Mouse (Mus musculus): ENCODE data around the gene Zdhhc17. TPM values are rescaled to one million over a fixed set of nuclear protein-coding genes. Genes with fewer than 3 reads are reported as not detected.

Zdhhc17 gene
- polyA plus RNA-seq, 1 experiment from 2014 or later: 35.2 TPM

DNA sequence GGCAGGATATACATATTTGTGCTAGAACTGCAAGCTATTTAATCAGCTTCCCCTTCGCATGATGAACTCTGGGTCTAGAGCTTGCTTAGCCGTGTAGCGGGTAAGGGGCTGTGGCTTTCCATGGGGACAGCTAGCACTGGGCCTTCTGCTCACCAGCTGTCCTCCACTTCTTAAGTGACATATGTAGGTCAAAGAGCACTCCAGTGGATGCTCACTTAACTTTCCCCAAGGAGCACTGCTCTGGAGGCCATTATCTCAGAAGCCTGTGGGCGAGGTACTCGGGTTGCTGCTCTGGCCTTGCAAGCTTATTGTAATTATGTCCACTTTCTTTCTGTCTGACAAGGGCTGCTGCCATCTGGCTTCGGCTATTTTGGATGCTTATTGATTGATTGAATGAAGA is 16.2 kb upstream of the Zdhhc17 start:
- Histone ChIP-seq H3K9ac (no peak overlapping the region), H3K4me1 (no peaks in the 10 kb centered on the region), H3K9me3 (no peaks in the 10 kb centered on the region), H3K27ac (no peak overlapping the region), H3K4me3 (no peak overlapping the region), H3K27me3 (no peaks in the 10 kb centered on the region), H3K36me3 (no peaks in the 10 kb centered on the region), H3K4me2 (replicated peaks) (no peak overlapping the region)
- peak; percentile 69; the same call in 1 of the 2 replicates for ATAC-seq (ENCODE audit: insufficient number of reproducible peaks, insufficient read depth, low FRiP score, low TSS enrichment)
- 45% methylated on average over 6 of the region's 6 CpGs for WGBS

DNA sequence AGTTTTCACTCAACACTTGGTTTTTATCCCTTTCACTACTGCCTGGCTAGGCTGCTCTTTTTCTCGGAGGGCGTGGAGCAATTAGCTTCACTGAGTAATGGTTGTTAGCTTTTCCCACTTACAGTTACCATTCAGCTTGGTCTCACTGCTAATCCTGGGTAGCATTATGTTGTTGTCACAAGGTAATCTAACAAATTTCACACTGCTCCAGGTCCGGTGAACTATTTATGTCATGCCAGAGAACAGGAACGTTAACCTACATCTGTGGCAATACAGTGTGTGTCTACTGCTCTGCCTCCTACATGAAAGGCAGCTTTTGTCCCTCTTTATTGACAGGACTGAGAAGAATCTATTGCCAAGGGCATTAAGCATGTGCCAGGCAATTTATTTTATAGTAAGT is 14.8 kb upstream of the Zdhhc17 start:
- Histone ChIP-seq H3K4me3 (no peak overlapping the region), H3K27ac (no peak overlapping the region), H3K4me1 (no peaks in the 10 kb centered on the region), H3K4me2 (replicated peaks) (no peak overlapping the region), H3K9me3 (no peaks in the 10 kb centered on the region), H3K27me3 (no peaks in the 10 kb centered on the region), H3K9ac (no peak overlapping the region), H3K36me3 (no peaks in the 10 kb centered on the region)
- ATAC-seq (ENCODE audit: insufficient number of reproducible peaks, insufficient read depth, low FRiP score, low TSS enrichment): no peak
- WGBS: 63% methylated on average over 4 of the region's 4 CpGs

DNA sequence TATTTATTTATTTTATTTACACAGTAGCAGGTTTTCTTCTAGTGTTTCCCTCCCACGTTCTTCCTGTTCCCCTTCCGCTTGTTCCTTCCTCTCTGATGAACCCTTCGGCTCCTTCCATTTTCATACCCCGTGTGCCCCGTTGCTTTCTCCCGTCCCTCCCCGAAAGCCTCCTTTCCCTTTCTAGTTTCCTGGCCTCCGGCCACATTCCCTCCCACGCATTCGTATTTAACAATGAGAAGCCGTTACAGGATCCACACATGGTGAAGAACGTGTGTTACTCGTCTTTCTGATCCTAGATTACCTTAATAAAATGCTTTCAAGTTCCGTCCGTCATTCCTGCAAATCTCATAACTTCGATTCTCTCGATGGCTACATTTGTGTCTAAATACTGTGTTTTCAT is 4.5 kb upstream of the Zdhhc17 start:
- ATAC-seq (ENCODE audit: insufficient number of reproducible peaks, insufficient read depth, low FRiP score, low TSS enrichment): no peak
- WGBS: 83% methylated on average over 17 of the region's 17 CpGs
- Histone ChIP-seq H3K9ac (no peak overlapping the region), H3K27me3 (no peaks in the 10 kb centered on the region), H3K4me2 (replicated peaks) (no peak overlapping the region), H3K36me3 (no peaks in the 10 kb centered on the region), H3K4me3 (no peak overlapping the region), H3K9me3 (no peaks in the 10 kb centered on the region), H3K27ac (no peak overlapping the region), H3K4me1 (no peaks in the 10 kb centered on the region)

DNA sequence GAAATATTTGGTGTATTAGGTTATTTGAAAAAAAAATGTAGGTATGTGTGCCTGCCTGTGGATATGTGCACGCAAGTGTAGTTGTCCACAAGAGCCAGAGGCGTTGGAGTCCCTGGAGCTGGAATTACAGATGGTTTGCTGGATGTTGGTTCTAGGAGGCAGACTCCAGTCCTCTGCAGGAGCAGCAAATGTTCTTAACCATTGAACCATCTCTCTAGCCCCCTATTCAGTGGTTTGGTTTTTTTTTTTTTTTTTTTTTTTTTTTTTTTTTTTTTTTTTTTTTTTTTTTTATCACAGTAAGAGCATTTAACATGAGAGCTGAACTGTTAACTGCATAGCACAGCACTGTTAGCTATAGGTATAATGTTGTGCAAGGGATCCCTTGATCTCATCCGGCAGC is 3.3 kb upstream of the Zdhhc17 start:
- Histone ChIP-seq H3K9ac (no peak overlapping the region), H3K9me3 (no peaks in the 10 kb centered on the region), H3K27ac (no peak overlapping the region), H3K36me3 (no peaks in the 10 kb centered on the region), H3K4me1 (peaks cover 3% of the 10 kb centered on the region; the same call in 1 of the 2 replicates), H3K4me3 (no peak overlapping the region), H3K27me3 (no peaks in the 10 kb centered on the region), H3K4me2 (replicated peaks) (no peak overlapping the region)
- 91% methylated on average over 3 of the region's 3 CpGs for WGBS
- no peak for ATAC-seq (ENCODE audit: insufficient number of reproducible peaks, insufficient read depth, low FRiP score, low TSS enrichment)

DNA sequence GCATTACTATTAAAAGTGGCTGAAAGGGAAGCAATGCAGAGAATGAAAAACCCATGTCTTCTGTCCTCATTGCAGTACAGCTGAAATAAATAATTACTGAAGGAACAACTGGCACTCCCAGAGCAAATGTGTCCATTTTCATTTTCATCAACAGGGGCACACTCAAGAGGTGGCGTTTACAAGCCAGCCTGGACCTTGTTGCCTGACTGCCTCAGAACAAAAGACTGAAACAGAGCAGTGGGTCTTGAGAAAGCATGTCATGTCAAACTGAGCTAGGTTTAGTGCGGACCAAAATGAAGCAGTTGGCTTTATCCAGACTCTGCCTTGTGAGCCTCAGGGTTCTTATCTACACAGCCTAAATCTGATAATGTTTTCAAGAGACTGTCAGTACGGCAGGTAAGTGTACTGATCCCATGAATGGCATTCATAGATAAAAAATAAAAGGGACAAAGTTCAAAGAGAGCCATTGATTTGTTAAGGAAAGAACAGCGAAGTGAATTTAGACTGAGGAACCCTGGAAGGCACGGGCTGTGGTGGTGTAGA is 2.6 kb upstream of the Zdhhc17 start:
- WGBS: 60% methylated on average over 5 of the region's 5 CpGs
- Histone ChIP-seq H3K9me3 (no peaks in the 10 kb centered on the region), H3K4me3 (no peak overlapping the region), H3K27ac (no peak overlapping the region), H3K4me1 (peaks cover 10% of the 10 kb centered on the region; the same call in 1 of the 2 replicates), H3K27me3 (no peaks in the 10 kb centered on the region), H3K4me2 (replicated peaks) (no peak overlapping the region), H3K36me3 (no peaks in the 10 kb centered on the region), H3K9ac (no peak overlapping the region)
- no peak for ATAC-seq (ENCODE audit: insufficient number of reproducible peaks, insufficient read depth, low FRiP score, low TSS enrichment)

DNA sequence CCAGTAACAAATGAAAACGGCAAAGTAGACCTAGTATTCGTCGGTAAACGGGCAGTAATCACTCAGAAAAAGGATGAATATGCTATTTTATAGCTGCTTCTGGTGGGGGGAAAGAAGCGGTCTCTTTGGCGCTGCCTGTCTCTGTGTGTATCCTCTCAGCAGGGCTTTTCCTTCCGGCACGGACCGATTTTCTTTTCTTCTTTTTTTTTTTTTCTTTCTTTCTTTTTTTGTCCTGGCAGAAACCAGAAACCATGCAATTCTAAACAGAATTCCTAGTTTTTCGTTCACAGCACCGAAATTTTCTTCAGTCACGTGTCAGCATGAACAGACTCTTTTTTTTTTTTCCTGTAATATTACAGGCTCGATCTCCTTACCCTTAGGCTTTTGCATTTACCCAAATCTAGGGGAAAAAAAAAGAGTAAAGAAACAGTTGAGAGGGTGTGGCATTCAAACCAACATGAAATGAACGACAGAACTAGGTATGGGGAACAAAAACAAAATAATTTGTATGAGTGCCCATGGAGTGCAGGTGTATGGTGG is 1.4 kb upstream of the Zdhhc17 start:
- H3K4me2 ChIP-seq (replicated peaks): peak overlapping the region; percentile 87
- H3K4me3 ChIP-seq: peak overlapping the region; percentile 89
- H3K9ac ChIP-seq: peak overlapping the region; percentile 96
- H3K9me3 ChIP-seq: no peaks in the 10 kb centered on the region
- H3K27ac ChIP-seq: peak overlapping the region; percentile 98
- WGBS: 2% methylated on average over 14 of the region's 14 CpGs
- no peaks in the 10 kb centered on the region for H3K36me3 ChIP-seq
- ATAC-seq (ENCODE audit: insufficient number of reproducible peaks, insufficient read depth, low FRiP score, low TSS enrichment): no peak
- H3K4me1 ChIP-seq: peaks cover 11% of the 10 kb centered on the region; the same call in 1 of the 2 replicates
- H3K27me3 ChIP-seq: no peaks in the 10 kb centered on the region

DNA sequence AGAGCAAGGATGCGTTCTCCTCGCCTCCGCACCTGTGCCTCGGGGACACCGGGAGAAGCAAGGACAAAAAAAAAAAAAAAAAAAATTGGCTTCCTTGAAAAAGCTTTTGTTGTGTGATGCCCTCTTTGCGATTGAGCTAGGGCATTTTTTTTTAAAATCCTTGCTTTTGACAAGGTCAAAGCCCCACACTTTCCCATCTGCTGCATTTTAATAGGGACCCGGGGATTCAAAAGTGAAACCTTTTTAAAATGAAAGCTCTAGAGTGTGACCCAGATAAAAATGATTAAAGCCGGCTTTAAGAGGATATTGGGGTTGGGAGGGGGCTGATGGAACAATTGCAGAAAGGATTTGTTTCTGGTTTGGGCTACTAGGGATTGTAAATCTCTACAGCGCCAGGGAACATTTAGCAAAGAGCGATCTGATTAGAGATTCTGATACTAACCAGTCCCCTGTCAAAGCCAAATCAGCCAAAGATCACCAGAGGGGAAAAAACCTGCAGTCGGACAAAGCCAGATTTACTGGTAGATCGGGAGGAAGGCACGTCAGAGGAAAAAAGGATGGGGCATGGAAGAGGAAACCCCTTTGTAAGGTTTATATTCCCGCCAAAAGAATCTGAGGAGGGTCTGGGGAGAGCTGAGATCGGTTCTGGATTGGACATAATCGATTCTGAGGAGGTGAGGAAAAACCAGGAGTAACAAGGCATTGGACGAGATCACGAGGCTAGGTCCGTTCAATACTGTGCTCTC is 713 bp upstream of the Zdhhc17 start:
- H3K9ac ChIP-seq: peak overlapping the region; percentile 96
- peak overlapping the region; percentile 87 for H3K4me2 ChIP-seq (replicated peaks)
- H3K9me3 ChIP-seq: no peaks in the 10 kb centered on the region
- H3K27ac ChIP-seq: peak overlapping the region; percentile 98
- ATAC-seq (ENCODE audit: insufficient number of reproducible peaks, insufficient read depth, low FRiP score, low TSS enrichment): no peak
- H3K4me3 ChIP-seq: peak overlapping the region; percentile 89
- H3K4me1 ChIP-seq: peaks cover 11% of the 10 kb centered on the region; the same call in 1 of the 2 replicates
- under 1% methylated on average over 19 of the region's 19 CpGs for WGBS
- H3K27me3 ChIP-seq: no peaks in the 10 kb centered on the region
- no peaks in the 10 kb centered on the region for H3K36me3 ChIP-seq

DNA sequence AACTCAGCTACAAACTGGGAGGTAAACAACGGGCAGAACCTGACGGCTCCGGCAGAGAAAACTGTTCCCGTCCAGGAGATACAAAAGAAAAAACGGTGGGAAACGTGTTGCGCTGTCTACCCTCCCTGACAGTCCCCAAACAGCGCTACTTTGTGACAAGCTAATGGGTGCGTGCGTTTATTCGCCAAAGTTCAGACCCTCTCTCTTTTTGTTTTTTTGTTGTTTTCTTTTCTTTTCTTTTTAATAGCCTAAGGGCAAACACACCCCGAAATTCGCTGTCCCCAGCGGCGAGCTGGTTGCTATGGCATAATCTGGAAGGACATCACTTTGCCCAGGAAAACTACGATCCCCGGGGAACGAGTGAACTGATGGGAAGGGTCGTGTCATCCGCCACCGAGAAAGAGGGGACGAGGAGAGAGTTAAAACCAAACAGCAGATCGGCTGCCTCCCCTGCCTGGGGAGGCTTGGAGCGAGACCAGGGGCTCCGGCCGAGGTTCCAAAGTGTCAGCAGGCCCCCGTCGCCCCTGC is 763 bp downstream of the Zdhhc17 start:
- Histone ChIP-seq H3K4me2 (replicated peaks) (peak overlapping the region; percentile 87), H3K27ac (peak overlapping the region; percentile 98), H3K4me1 (peaks cover 11% of the 10 kb centered on the region; the same call in 1 of the 2 replicates), H3K9me3 (no peaks in the 10 kb centered on the region), H3K4me3 (peak overlapping the region; percentile 89), H3K27me3 (no peaks in the 10 kb centered on the region), H3K36me3 (no peaks in the 10 kb centered on the region), H3K9ac (peak overlapping the region; percentile 96)
- ATAC-seq (ENCODE audit: insufficient number of reproducible peaks, insufficient read depth, low FRiP score, low TSS enrichment): no peak
- under 1% methylated on average over 27 of the region's 28 CpGs for WGBS

DNA sequence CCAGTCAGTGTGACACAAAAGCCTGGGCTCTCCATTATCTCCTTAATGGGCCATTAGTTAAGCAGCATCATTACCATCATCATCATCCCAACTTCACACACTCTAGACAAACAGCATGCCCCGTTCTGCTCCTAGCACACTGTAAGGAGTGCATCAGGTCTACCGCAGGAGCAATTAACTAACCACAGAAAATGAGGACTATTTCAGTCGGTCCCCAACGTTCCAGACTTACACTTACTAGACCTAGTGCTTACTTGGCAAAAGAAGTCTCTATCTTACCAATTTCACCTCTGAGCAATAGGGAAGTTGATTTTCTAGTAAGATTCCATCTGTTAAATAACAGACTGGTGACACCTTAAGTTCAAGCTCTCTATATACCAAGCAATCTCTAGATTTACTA is 2.3 kb downstream of the Zdhhc17 start:
- Histone ChIP-seq H3K27me3 (no peaks in the 10 kb centered on the region), H3K9ac (no peak overlapping the region), H3K27ac (no peak overlapping the region), H3K4me3 (no peak overlapping the region), H3K4me2 (replicated peaks) (no peak overlapping the region), H3K36me3 (no peaks in the 10 kb centered on the region), H3K9me3 (no peaks in the 10 kb centered on the region), H3K4me1 (peaks cover 11% of the 10 kb centered on the region; the same call in 1 of the 2 replicates)
- WGBS: 68% methylated on average over 4 of the region's 4 CpGs
- no peak for ATAC-seq (ENCODE audit: insufficient number of reproducible peaks, insufficient read depth, low FRiP score, low TSS enrichment)

DNA sequence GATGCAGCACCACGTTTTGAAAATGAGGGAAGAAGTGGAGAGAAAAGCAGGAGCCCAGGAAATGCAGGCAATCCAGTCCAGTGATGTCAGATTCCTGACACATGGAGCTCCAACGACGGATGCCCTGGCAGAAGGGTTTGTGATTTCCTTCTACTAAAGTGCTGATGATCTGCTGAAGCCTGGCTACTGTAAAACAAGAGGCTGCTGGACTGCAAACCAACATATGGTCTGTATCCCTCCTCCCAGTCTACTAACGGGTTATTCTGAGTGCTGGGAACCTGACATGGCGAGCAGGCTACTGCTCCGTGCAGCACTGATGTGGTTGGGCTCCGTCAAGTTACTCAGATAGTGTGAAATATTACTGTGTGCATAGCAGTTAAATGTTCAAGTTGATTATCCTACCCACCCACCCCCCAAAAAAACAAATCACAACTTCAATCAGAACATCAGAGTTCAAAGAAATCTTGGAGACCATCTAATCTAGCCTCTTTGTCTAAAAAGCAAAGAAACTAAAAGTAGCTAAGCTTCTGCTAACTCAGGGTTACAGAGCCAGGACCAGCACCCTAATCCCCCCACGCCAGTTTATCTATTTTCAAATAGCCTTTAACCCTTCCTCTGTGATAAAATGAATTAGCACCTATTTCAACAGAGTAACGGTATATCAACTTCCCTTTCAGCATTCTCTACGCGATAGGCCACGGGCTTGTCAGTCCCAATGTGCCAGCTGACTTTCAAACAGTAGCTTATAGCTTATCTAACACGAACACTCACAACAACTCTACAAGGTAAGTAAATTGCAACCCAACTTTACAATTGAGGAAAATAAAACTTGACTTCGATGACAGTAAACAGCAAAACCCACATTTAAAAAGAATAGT is 4.1 kb downstream of the Zdhhc17 start:
- no peaks in the 10 kb centered on the region for H3K27me3 ChIP-seq
- no peak overlapping the region for H3K27ac ChIP-seq
- no peaks in the 10 kb centered on the region for H3K36me3 ChIP-seq
- WGBS: 80% methylated on average over 14 of the region's 14 CpGs
- H3K9me3 ChIP-seq: no peaks in the 10 kb centered on the region
- H3K4me3 ChIP-seq: no peak overlapping the region
- H3K9ac ChIP-seq: no peak overlapping the region
- no peak overlapping the region for H3K4me2 ChIP-seq (replicated peaks)
- peaks cover 11% of the 10 kb centered on the region; the same call in 1 of the 2 replicates for H3K4me1 ChIP-seq
- no peak for ATAC-seq (ENCODE audit: insufficient number of reproducible peaks, insufficient read depth, low FRiP score, low TSS enrichment)

DNA sequence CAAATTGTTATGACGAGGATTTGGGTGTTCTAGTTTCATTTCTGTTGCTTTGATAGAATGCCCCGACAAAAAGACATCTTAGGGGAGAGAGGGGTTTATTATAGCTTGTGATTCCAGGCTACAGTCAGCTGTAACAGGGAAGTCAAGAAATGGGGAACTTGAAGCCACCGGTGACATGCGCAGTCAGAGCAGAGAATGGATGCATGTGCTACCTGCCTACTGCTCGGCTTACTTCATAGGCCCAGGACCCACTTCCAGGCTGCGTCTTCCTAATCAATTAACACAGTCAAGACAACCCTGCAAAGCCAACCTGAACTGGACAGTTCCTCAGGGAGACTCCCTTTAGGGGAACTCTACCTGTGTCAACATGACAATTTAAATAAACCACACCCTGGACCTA is 5.7 kb downstream of the Zdhhc17 start:
- H3K4me1 ChIP-seq: peaks cover 13% of the 10 kb centered on the region; the same call in 1 of the 2 replicates
- 92% methylated on average over 6 of the region's 6 CpGs for WGBS
- ATAC-seq (ENCODE audit: insufficient number of reproducible peaks, insufficient read depth, low FRiP score, low TSS enrichment): no peak
- no peak overlapping the region for H3K9ac ChIP-seq
- H3K36me3 ChIP-seq: no peaks in the 10 kb centered on the region
- H3K27me3 ChIP-seq: no peaks in the 10 kb centered on the region
- no peak overlapping the region for H3K27ac ChIP-seq
- no peak overlapping the region for H3K4me3 ChIP-seq
- no peaks in the 10 kb centered on the region for H3K9me3 ChIP-seq
- no peak overlapping the region for H3K4me2 ChIP-seq (replicated peaks)
